In the genomic region with DNA sequence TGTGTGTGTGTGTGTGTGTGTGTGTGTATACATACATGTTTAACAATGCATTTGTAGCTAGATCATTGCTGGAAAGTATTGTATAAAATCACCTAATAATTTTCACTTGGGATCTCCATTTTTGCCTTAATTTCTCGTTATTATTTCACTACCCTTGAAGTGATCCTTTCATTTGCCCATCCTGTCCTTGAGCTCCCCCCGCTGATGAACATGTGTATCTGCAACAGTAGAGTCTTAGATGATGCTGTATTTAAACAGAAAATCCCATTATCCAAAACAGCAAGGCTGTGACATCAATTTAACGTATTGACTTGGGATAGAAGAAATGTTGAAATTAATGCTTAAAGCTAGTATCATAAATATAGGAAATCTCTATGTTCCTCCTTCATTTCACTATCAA, we compare ENCODE assay signal across 12 mouse cellular contexts.
A peak's percentile ranks its signal among the peaks of the same experiment; 100 is the strongest.
DNase-seq lines count a peak whose midpoint lies in the region; ATAC-seq and TF ChIP-seq lines count a peak whose summit lies in the region.
"Had no signal": no experiment of that assay in that cellular context is flagged by ENCODE, and none has a peak within 500 bp of the region (broad histone marks: within the 10 kb centered on the region; RNA-seq: fewer than 3 reads in every experiment).

No protein-coding gene starts in this region.

- peak; percentile 52 for DNase-seq in heart, adult 11 months
- no peak for DNase-seq in heart, adult 9 months (ENCODE audit: low spot score in 2 of 2)
- peak; percentile 25 for DNase-seq in lung, postnatal 10 days
- DNase-seq in lung, postnatal 4 days: no peak
- DNase-seq in Patski (ENCODE audit: low read depth, low spot score): no peak
- peak; percentile 10 for DNase-seq in lung, postnatal 25 days (ENCODE audit: low spot score)
- no peak for DNase-seq in right cerebral cortex, postnatal 14 days

- TF ChIP-seq CTCF in Patski (IDR thresholded peaks at IDR 0.05): peak; percentile 54

- CTCF ChIA-PET in Patski (lab: Charles Lee): interaction anchor here (0.6 to 2.4 kb wide), 14 partner anchors 9 to 305 kb away, joined by 3 to 10 read pairs (median 4); no protein-coding TSS in a partner anchor

- no peaks in the 10 kb centered on the region for H3K36me3 ChIP-seq in midbrain, embryonic 13.5 days
- H3K36me3 ChIP-seq: embryonic facial prominence, embryonic 12.5 days; heart, embryonic 13.5 days; neural tube, embryonic 15.5 days; stomach, embryonic 15.5 days had no signal

- no peak for ATAC-seq in Patski
- no peak for ATAC-seq in midbrain, embryonic 13.5 days

- H3K9me3 ChIP-seq in midbrain, embryonic 13.5 days: no peaks in the 10 kb centered on the region
- H3K9me3 ChIP-seq: embryonic facial prominence, embryonic 12.5 days; heart, embryonic 13.5 days; neural tube, embryonic 15.5 days; stomach, embryonic 15.5 days had no signal

- in situ Hi-C loops in Patski (cut with MboI; ENCODE audit: low pct_unique_long_range_greater_than_20kb): loop anchor here (5.0 to 10.0 kb wide), 2 partner anchors 175 to 287 kb away; no protein-coding TSS in a partner anchor

- H3K27me3 ChIP-seq in Patski: peaks cover 10% of the 10 kb centered on the region
- H3K27me3 ChIP-seq in midbrain, embryonic 13.5 days: no peaks in the 10 kb centered on the region
- H3K27me3 ChIP-seq: embryonic facial prominence, embryonic 12.5 days; heart, embryonic 13.5 days; neural tube, embryonic 15.5 days; stomach, embryonic 15.5 days had no signal

- no peak overlapping the region for H3K27ac ChIP-seq in midbrain, embryonic 13.5 days
- H3K27ac ChIP-seq: embryonic facial prominence, embryonic 12.5 days; heart, embryonic 13.5 days; neural tube, embryonic 15.5 days; stomach, embryonic 15.5 days had no signal

- H3K4me2 ChIP-seq in midbrain, embryonic 13.5 days (replicated peaks): no peak overlapping the region
- H3K4me2 ChIP-seq: embryonic facial prominence, embryonic 12.5 days; heart, embryonic 13.5 days; neural tube, embryonic 15.5 days; stomach, embryonic 15.5 days had no signal

- H3K4me3 ChIP-seq in midbrain, embryonic 13.5 days (replicated peaks): no peak overlapping the region
- H3K4me3 ChIP-seq: embryonic facial prominence, embryonic 12.5 days; heart, embryonic 13.5 days; neural tube, embryonic 15.5 days; stomach, embryonic 15.5 days had no signal

- POLR2A ChIA-PET in Patski (lab: Charles Lee): no interaction called here

- no peak overlapping the region for H3K9ac ChIP-seq in midbrain, embryonic 13.5 days (replicated peaks)
- H3K9ac ChIP-seq: embryonic facial prominence, embryonic 12.5 days; heart, embryonic 13.5 days; neural tube, embryonic 15.5 days; stomach, embryonic 15.5 days had no signal

- 45% methylated on average over 3 of the region's 3 CpGs for WGBS in midbrain, embryonic 13.5 days

- peaks cover 4% of the 10 kb centered on the region; the same call in 1 of the 2 replicates for H3K4me1 ChIP-seq in midbrain, embryonic 13.5 days (replicated peaks)
- H3K4me1 ChIP-seq: embryonic facial prominence, embryonic 12.5 days; heart, embryonic 13.5 days; neural tube, embryonic 15.5 days; stomach, embryonic 15.5 days had no signal

Comparison
In these comparisons a context has a peak if more than half of its experiments do, and no peak if none do; other contexts are left out.
1. DNase-seq: peak in heart, adult 11 months (single experiment), lung, postnatal 10 days (single experiment) and lung, postnatal 25 days (single experiment); none in heart, adult 9 months (0 of 2), lung, postnatal 4 days (0 of 2), Patski (single experiment) and right cerebral cortex, postnatal 14 days (single experiment).